Mouse (Mus musculus) midbrain, embryonic 14.5 days (tissue): Measurements from ENCODE around the gene Cisd3. TPM values are rescaled to one million over a fixed set of nuclear protein-coding genes. Genes with fewer than 3 reads are reported as not detected.
A peak's percentile ranks its signal among the peaks of the same experiment; 100 is the strongest.
"Not testable (repeated sequence)": the region's sequence is repeated elsewhere in the genome, so short reads cannot be mapped to it uniquely, and the experiment has no call there.

Source experiments
- ATAC-seq: fragments of 200-750 bp; cut with Nextera tagmentation; 2 replicates; pipeline ENCODE4 v1.8.0; 2017; ENCODE audit warnings: moderate number of reproducible peaks, moderate library complexity; ENCODE audit not compliant: low FRiP score, low TSS enrichment
- DNase-seq: peaks from one replicate; pipeline ENCODE4 v3.0.0-alpha.2; 2015
- H3K27ac ChIP-seq: fragments of 300-500 bp; sonication (generic); replicated peaks from 2 replicates; pipeline ENCODE4 v1.5.1; 2014; ENCODE audit warnings: mild to moderate bottlenecking, low read depth, low read length, moderate library complexity
- H3K27me3 ChIP-seq: fragments of 300-500 bp; sonication (generic); 2 replicates; pipeline ENCODE4 v1.6.1; 2014; ENCODE audit warnings: low read length, control low read depth, mixed read lengths; ENCODE audit not compliant: control insufficient read depth, insufficient read depth
- H3K36me3 ChIP-seq: fragments of 300-500 bp; sonication (generic); 2 replicates; pipeline ENCODE4 v1.6.1; 2014; ENCODE audit warnings: low read length, control low read depth; ENCODE audit not compliant: control insufficient read depth, insufficient read depth
- H3K4me1 ChIP-seq: fragments of 300-500 bp; sonication (generic); 2 replicates; pipeline ENCODE4 v1.6.1; 2014; ENCODE audit warnings: mild to moderate bottlenecking, antibody characterized with exemption, low read length, control low read depth; ENCODE audit not compliant: control insufficient read depth, insufficient read depth
- H3K4me2 ChIP-seq: fragments of 300-500 bp; sonication (generic); 2 replicates; pipeline ENCODE4 v1.6.1; 2014; ENCODE audit warnings: mild to moderate bottlenecking, low read length, moderate library complexity
- H3K4me3 ChIP-seq: fragments of 300-500 bp; sonication (generic); replicated peaks from 2 replicates; pipeline ENCODE4 v1.5.1; 2014; ENCODE audit warnings: low read depth, low read length
- H3K9ac ChIP-seq: fragments of 300-500 bp; sonication (generic); replicated peaks from 2 replicates; pipeline ENCODE4 v1.6.1; 2014; ENCODE audit warnings: mild to moderate bottlenecking, low read length, moderate library complexity
- H3K9me3 ChIP-seq: fragments of 300-500 bp; sonication (generic); 2 replicates; pipeline ENCODE4 v1.6.1; 2016; ENCODE audit warnings: low read length, control low read depth, mixed read lengths; ENCODE audit not compliant: control insufficient read depth
- WGBS: fragments of 180-500 bp; shearing (Covaris S2); extraction: QIAGEN DNeasy Blood & Tissue Kit; methylation state at CpG from one replicate; pipeline ENCODE4 v1.1.7; 2014; 5-methylcytosine and 5-hydroxymethylcytosine counted together
- polyA plus RNA-seq: library from polyadenylated mRNA; unstranded; fragments of >200 nt; fragmentation: Nextera tagmentation; extraction: Ambion mirVana; gene quantifications from 2 replicates; pipeline ENCODE4 v1.2.1, GENCODE M21; 2014

Cisd3 gene
- polyA plus RNA-seq = 17.4 and 21.8 TPM in 2 replicates

GRCm38 (mm10) chr11:97685613-97686321 lies at the start of gene Cisd3:
TSS of gene Cisd3 (plus strand) at chr11:97685826.
- WGBS = 2% methylated on average over 43 of the region's 43 CpGs
- Histone ChIP-seq H3K27me3 (no peaks in the 10 kb centered on the region), H3K9me3 (no peaks in the 10 kb centered on the region), H3K4me3 (peak within 1 kb of the TSS; percentile 41), H3K36me3 (peaks cover 44% of the 10 kb centered on the region), H3K9ac (peak within 1 kb of the TSS; percentile 57), H3K27ac (peak within 1 kb of the TSS; percentile 45; the same call in 1 of the 2 replicates), H3K4me2 (peak within 1 kb of the TSS; percentile 85), H3K4me1 (peaks cover 6% of the 10 kb centered on the region; the same call in 1 of the 2 replicates)
- DNase-seq (peak; percentile 81), ATAC-seq (peak; percentile 63)

GRCm38 (mm10) chr11:97641668-97642067 lies 44.0 kb upstream of the Cisd3 start:
- Histone ChIP-seq H3K27me3 (no peaks in the 10 kb centered on the region), H3K9ac (no peak overlapping the region), H3K27ac (no peak overlapping the region), H3K4me2 (no peak overlapping the region), H3K4me1 (no peaks in the 10 kb centered on the region), H3K9me3 (no peaks in the 10 kb centered on the region), H3K36me3 (no peaks in the 10 kb centered on the region), H3K4me3 (no peak overlapping the region)
- DNase-seq = no peak
- no peak for ATAC-seq
- 62% methylated on average over 8 of the region's 8 CpGs for WGBS

- H3K4me1 ChIP-seq = no peaks in the 10 kb centered on the region
- H3K4me2 ChIP-seq = no peak overlapping the region
- ATAC-seq = no peak
- no peak for DNase-seq
- H3K27ac ChIP-seq = no peak overlapping the region
- H3K9ac ChIP-seq = no peak overlapping the region
- H3K27me3 ChIP-seq = no peaks in the 10 kb centered on the region
- 48% methylated on average over 2 of the region's 2 CpGs for WGBS
- H3K9me3 ChIP-seq = no peaks in the 10 kb centered on the region
- H3K4me3 ChIP-seq = no peak overlapping the region
- H3K36me3 ChIP-seq = no peaks in the 10 kb centered on the region
These were observed 42.9 kb upstream of the Cisd3 start for GRCm38 (mm10) chr11:97642746-97643145.

- Histone ChIP-seq H3K27ac (no peak overlapping the region), H3K4me2 (no peak overlapping the region), H3K4me3 (no peak overlapping the region), H3K4me1 (no peaks in the 10 kb centered on the region), H3K36me3 (no peaks in the 10 kb centered on the region), H3K9ac (no peak overlapping the region), H3K9me3 (no peaks in the 10 kb centered on the region), H3K27me3 (no peaks in the 10 kb centered on the region)
- WGBS = 80% methylated on average over 8 of the region's 8 CpGs
- ATAC-seq (no peak), DNase-seq (no peak)
These were observed 42.1 kb upstream of the Cisd3 start for GRCm38 (mm10) chr11:97643380-97644055.

GRCm38 (mm10) chr11:97644834-97645233 lies 40.8 kb upstream of the Cisd3 start:
- Histone ChIP-seq H3K4me3 (no peak overlapping the region), H3K27me3 (no peaks in the 10 kb centered on the region), H3K4me2 (no peak overlapping the region), H3K36me3 (no peaks in the 10 kb centered on the region), H3K27ac (no peak overlapping the region), H3K9ac (no peak overlapping the region), H3K9me3 (no peaks in the 10 kb centered on the region), H3K4me1 (no peaks in the 10 kb centered on the region)
- peak; percentile 73 for DNase-seq
- 4% methylated on average over 6 of the region's 6 CpGs for WGBS
- ATAC-seq = no peak

- not testable (repeated sequence) for H3K9ac ChIP-seq, H3K9me3 ChIP-seq, H3K4me2 ChIP-seq, H3K36me3 ChIP-seq, H3K27me3 ChIP-seq, H3K4me3 ChIP-seq, H3K27ac ChIP-seq, H3K4me1 ChIP-seq, DNase-seq, ATAC-seq
- 93% methylated on average over 3 of the region's 4 CpGs for WGBS
These were observed 37.1 kb upstream of the Cisd3 start for GRCm38 (mm10) chr11:97648541-97648940.

- Histone ChIP-seq H3K27ac (no peak overlapping the region), H3K4me1 (no peaks in the 10 kb centered on the region), H3K4me2 (no peak overlapping the region), H3K27me3 (no peaks in the 10 kb centered on the region), H3K9me3 (no peaks in the 10 kb centered on the region), H3K4me3 (no peak overlapping the region), H3K36me3 (no peaks in the 10 kb centered on the region), H3K9ac (no peak overlapping the region)
- ATAC-seq (no peak), DNase-seq (no peak)
- WGBS = 60% methylated on average over 5 of the region's 5 CpGs
These were observed 35.3 kb upstream of the Cisd3 start for GRCm38 (mm10) chr11:97650341-97650740.

GRCm38 (mm10) chr11:97653376-97653775 lies 32.2 kb upstream of the Cisd3 start:
- not testable (repeated sequence) for H3K36me3 ChIP-seq, H3K9me3 ChIP-seq, DNase-seq, H3K4me2 ChIP-seq, H3K27me3 ChIP-seq, H3K4me3 ChIP-seq, ATAC-seq, H3K4me1 ChIP-seq, H3K27ac ChIP-seq, H3K9ac ChIP-seq
- 95% methylated on average over 11 of the region's 11 CpGs for WGBS

- no peak for DNase-seq
- no peak for ATAC-seq
- no peak overlapping the region for H3K4me2 ChIP-seq
- no peak overlapping the region for H3K27ac ChIP-seq
- H3K4me3 ChIP-seq = no peak overlapping the region
- H3K36me3 ChIP-seq = no peaks in the 10 kb centered on the region
- H3K4me1 ChIP-seq = no peaks in the 10 kb centered on the region
- H3K9me3 ChIP-seq = no peaks in the 10 kb centered on the region
- 90% methylated on average over 2 of the region's 2 CpGs for WGBS
- H3K9ac ChIP-seq = no peak overlapping the region
- no peaks in the 10 kb centered on the region for H3K27me3 ChIP-seq
These were observed 31.4 kb upstream of the Cisd3 start for GRCm38 (mm10) chr11:97654210-97654609.
